Mouse (Mus musculus): ENCODE measurements around the gene Smim15. TPM values are rescaled to one million over a fixed set of nuclear protein-coding genes. Genes with fewer than 3 reads are reported as not detected.

Smim15 gene
- 10 to 100 TPM; 21.4 to 25.3 TPM for total RNA-seq (2021)

GRCm38 (mm10) chr13:108044222-108044941 lies at the start of gene Smim15:
Smim15 (plus strand) TSS chr13:108044446.
- peak; percentile 91 for DNase-seq

- no peak for DNase-seq
Observed at GRCm38 (mm10) chr13:107995211-107995610, 49.0 kb upstream of the Smim15 start.

- DNase-seq: no peak
Observed at GRCm38 (mm10) chr13:107996301-107996700, 47.9 kb upstream of the Smim15 start.

- DNase-seq: no peak
Observed at GRCm38 (mm10) chr13:108007861-108008260, 36.4 kb upstream of the Smim15 start.

- DNase-seq: no peak
Observed at GRCm38 (mm10) chr13:108013110-108013509, 31.1 kb upstream of the Smim15 start.

- DNase-seq: no peak
Observed at GRCm38 (mm10) chr13:108013839-108014238, 30.4 kb upstream of the Smim15 start.

- DNase-seq: no peak
Observed at GRCm38 (mm10) chr13:108015166-108015565, 29.1 kb upstream of the Smim15 start.

GRCm38 (mm10) chr13:108017349-108017748 lies 26.9 kb upstream of the Smim15 start:
- DNase-seq: no peak

- DNase-seq: no peak
Observed at GRCm38 (mm10) chr13:108025802-108026201, 18.4 kb upstream of the Smim15 start.

GRCm38 (mm10) chr13:108032789-108033188 lies 11.5 kb upstream of the Smim15 start:
- DNase-seq: no peak

- DNase-seq: no peak
Observed at GRCm38 (mm10) chr13:108039375-108039774, 4.9 kb upstream of the Smim15 start.

- no peak for DNase-seq
Observed at GRCm38 (mm10) chr13:108039902-108040301, 4.3 kb upstream of the Smim15 start.

GRCm38 (mm10) chr13:108040451-108040850 lies 3.8 kb upstream of the Smim15 start:
- DNase-seq: no peak

- peak; percentile 72 for DNase-seq
Observed at GRCm38 (mm10) chr13:108041358-108041757, 2.9 kb upstream of the Smim15 start.

GRCm38 (mm10) chr13:108043431-108044221 lies 620 bp upstream of the Smim15 start:
- DNase-seq: peak; percentile 25

- no peak for DNase-seq
Observed at GRCm38 (mm10) chr13:108045646-108046045, 1.4 kb downstream of the Smim15 start.

GRCm38 (mm10) chr13:108046071-108046470 lies 1.8 kb downstream of the Smim15 start:
- no peak for DNase-seq

- DNase-seq: no peak
Observed at GRCm38 (mm10) chr13:108046891-108047290, 2.6 kb downstream of the Smim15 start.

GRCm38 (mm10) chr13:108047364-108047763 lies 3.1 kb downstream of the Smim15 start:
- DNase-seq: no peak

GRCm38 (mm10) chr13:108056896-108057295 lies 12.7 kb downstream of the Smim15 start:
- DNase-seq: peak; percentile 19

- DNase-seq: no peak
Observed at GRCm38 (mm10) chr13:108060286-108060885, 16.1 kb downstream of the Smim15 start.

- no peak for DNase-seq
Observed at GRCm38 (mm10) chr13:108060936-108061578, 16.8 kb downstream of the Smim15 start.

- DNase-seq: no peak
Observed at GRCm38 (mm10) chr13:108062900-108063299, 18.7 kb downstream of the Smim15 start.

Measured in heart, postnatal 4 days (tissue).